Mouse (Mus musculus) thymus, adult 2 months (tissue): Measurements from ENCODE around the gene Ttc14. TPM values are rescaled to one million over a fixed set of nuclear protein-coding genes. Genes with fewer than 3 reads are reported as not detected.

ENCODE experiments used
- DNase-seq: peaks from one replicate; pipeline ENCODE4 v3.0.0; 2021
- H3K27ac ChIP-seq: fragments of 200-500 bp; 2 replicates; pipeline ENCODE4 v1.5.1; 2012; ENCODE audit warnings: low read length, control low read depth; ENCODE audit not compliant: control insufficient read depth, insufficient read depth
- H3K27me3 ChIP-seq: fragments of 200-500 bp; 2 replicates; pipeline ENCODE4 v1.6.1; 2012; ENCODE audit warnings: mild to moderate bottlenecking, low read length, moderate library complexity, mixed read lengths; ENCODE audit not compliant: control insufficient read depth, insufficient read depth
- H3K36me3 ChIP-seq: fragments of 200-500 bp; 2 replicates; pipeline ENCODE4 v1.6.1; 2012; ENCODE audit warnings: mild to moderate bottlenecking, low read length, moderate library complexity; ENCODE audit not compliant: control insufficient read depth, insufficient read depth
- H3K4me1 ChIP-seq: fragments of 200-500 bp; replicated peaks from 2 replicates; pipeline ENCODE4 v1.6.1; 2012; ENCODE audit warnings: low read length; ENCODE audit not compliant: control insufficient read depth, insufficient read depth
- H3K4me3 ChIP-seq: fragments of 200-500 bp; 2 replicates; pipeline ENCODE4 v1.5.1; 2012; ENCODE audit warnings: mild to moderate bottlenecking, low read length, control low read depth, moderate library complexity; ENCODE audit not compliant: control insufficient read depth, insufficient read depth
- CTCF ChIP-seq: fragments of 200-500 bp; IDR thresholded peaks from 2 replicates; pipeline ENCODE4 v1.5.1; 2012; ENCODE audit warnings: mild to moderate bottlenecking, control low read depth, low read length, moderate library complexity, borderline replicate concordance; ENCODE audit not compliant: control insufficient read depth, poor library complexity, insufficient read depth; ENCODE audit errors: extremely low read depth
- POLR2A ChIP-seq: fragments of 200-500 bp; IDR thresholded peaks from 2 replicates; pipeline ENCODE4 v1.6.1; 2012; ENCODE audit warnings: mild to moderate bottlenecking, low read length, control low read depth, moderate library complexity; ENCODE audit not compliant: control insufficient read depth, poor library complexity, insufficient read depth; ENCODE audit errors: extremely low read depth
- WGBS: fragments of 180-500 bp; shearing (Covaris S2); methylation state at CpG from one replicate; pipeline ENCODE4 v1.1.7; 2018; 5-methylcytosine and 5-hydroxymethylcytosine counted together
- polyA plus RNA-seq: library from polyadenylated mRNA; depleted of rRNA; stranded (reverse); fragments of >200 nt; gene quantifications from 2 replicates; pipeline ENCODE4 v1.2.3, GENCODE M21; 2012; rRNA removed

Gene Ttc14
- polyA plus RNA-seq, 1 experiment: 61.7 TPM

DNA sequence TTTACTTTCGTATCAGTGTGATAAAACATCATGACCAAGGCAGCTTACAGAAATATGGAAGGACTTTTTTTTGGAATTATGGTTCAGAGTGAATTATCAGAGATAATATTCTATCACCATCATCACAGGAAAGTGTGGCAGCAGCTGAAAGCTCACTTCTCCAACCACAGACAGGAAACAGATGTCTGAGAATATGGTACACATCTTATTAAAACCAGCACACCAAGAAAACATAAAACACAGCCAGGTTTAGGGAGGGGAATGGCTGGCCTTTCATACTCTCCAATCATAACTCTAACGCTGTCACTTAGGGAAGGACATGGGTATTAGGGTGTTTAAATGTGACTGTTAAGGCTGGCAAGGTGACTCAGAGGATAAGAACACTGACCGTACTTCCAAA lies 59.3 kb downstream of the Ttc14 start:
- WGBS: 14% methylated on average over 3 of the region's 3 CpGs
- H3K36me3 ChIP-seq: no peaks in the 10 kb centered on the region
- no peak overlapping the region for H3K4me3 ChIP-seq
- no peak for DNase-seq
- no peaks in the 10 kb centered on the region for H3K27me3 ChIP-seq
- no peak overlapping the region for H3K27ac ChIP-seq
- no peaks in the 10 kb centered on the region for H3K4me1 ChIP-seq
- TF ChIP-seq CTCF (no peak), POLR2A (no peak)

- no peak for TF ChIP-seq CTCF
- TF ChIP-seq POLR2A: no peak
These were observed 64.4 kb downstream of the Ttc14 start for GRCm38 (mm10) chr3:33864000-33864540.

More at GRCm38 (mm10) chr3:33864000-33864540, 64.4 kb downstream of the Ttc14 start:
- no peak for DNase-seq
- Histone ChIP-seq H3K4me1 (no peaks in the 10 kb centered on the region), H3K4me3 (no peak overlapping the region), H3K27me3 (no peaks in the 10 kb centered on the region), H3K36me3 (no peaks in the 10 kb centered on the region), H3K27ac (no peak overlapping the region)

Other genes with a start within 250 kb of the Ttc14 start
- gene Ccdc39, start 44.5 kb downstream of the Ttc14 start, polyA plus RNA-seq: 0.04 and 0.32 TPM in 2 replicates
- gene Fxr1, start 220.1 kb downstream of the Ttc14 start, polyA plus RNA-seq: 13.8 and 14.6 TPM in 2 replicates